Mouse (Mus musculus) stomach, postnatal 0 days (tissue): ENCODE results near the gene 4930556J24Rik.

Experiments
- CTCF ChIP-seq: IDR thresholded peaks from 2 replicates; pipeline ENCODE4 v1.5.1; 2016; ENCODE audit warnings: antibody characterized with exemption, low read depth, mild to moderate bottlenecking, moderate library complexity
- EP300 ChIP-seq: optimal IDR thresholded peaks from 2 replicates; pipeline ENCODE3; 2016; ENCODE audit warnings: antibody characterized with exemption

DNA sequence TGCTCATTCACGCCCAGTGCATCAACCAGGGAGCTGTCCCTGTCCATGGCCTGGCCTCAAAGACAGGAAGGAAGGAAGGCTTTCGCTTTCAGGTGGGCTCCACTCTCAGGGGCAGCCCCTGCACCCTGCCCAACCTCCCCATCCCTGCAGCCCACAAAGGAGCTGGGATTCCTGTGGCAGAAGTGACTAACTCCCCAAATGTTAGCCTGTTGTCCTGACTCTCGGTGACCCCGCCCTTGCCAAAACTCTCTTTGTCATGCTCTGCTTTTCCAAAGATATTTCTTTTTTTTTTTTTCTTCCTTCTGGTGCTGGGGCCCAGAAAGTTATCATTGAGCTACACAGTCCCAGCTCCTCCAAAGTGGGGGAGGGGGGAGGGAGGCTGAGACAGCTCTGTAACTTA lies 67.3 kb downstream of the 4930556J24Rik start:
- TF ChIP-seq EP300 (no peak), CTCF (no peak)
